Mouse (Mus musculus): Measurements from ENCODE around the gene Gm10642. TPM values are rescaled to one million over a fixed set of nuclear protein-coding genes. Genes with fewer than 3 reads are reported as not detected.

The Gm10642 gene
- polyA plus RNA-seq, 1 experiment = 1.5 TPM

GRCm38 (mm10) chr9:70671772-70672579 is 15.9 kb downstream of the Gm10642 start:
- H3K4me1 ChIP-seq (ENCODE audit: control insufficient read depth, insufficient read depth, insufficient read length) = peaks cover 12% of the 10 kb centered on the region; the same call in 1 of the 2 replicates
- peak; percentile 24 to 64 for DNase-seq (ENCODE audit: low read depth in 1 of 2, low spot score in 2 of 2)
- WGBS = 8% methylated on average over 10 of the region's 10 CpGs
- no peak overlapping the region; the same call in 1 of the 2 replicates for H3K4me3 ChIP-seq (ENCODE audit: extremely low read depth, insufficient read depth, insufficient read length)
- no peaks in the 10 kb centered on the region for H3K27me3 ChIP-seq (ENCODE audit: control insufficient read depth, insufficient read depth, low read length)
- H3K36me3 ChIP-seq (ENCODE audit: control insufficient read depth, insufficient read depth, low read length) = no peaks in the 10 kb centered on the region
- TF ChIP-seq CTCF (IDR thresholded peaks at IDR 0.05; ENCODE audit: extremely low read depth, insufficient read depth, insufficient read length, insufficient replicate concordance) (no peak), POLR2A (IDR thresholded peaks at IDR 0.05; ENCODE audit: low read depth, low read length) (no peak; the same call in 1 of the 2 replicates)
- H3K27ac ChIP-seq (ENCODE audit: insufficient read depth, low read length) = peak overlapping the region; percentile 55

GRCm38 (mm10) chr9:70673656-70674055 is 17.6 kb downstream of the Gm10642 start:
- Histone ChIP-seq H3K4me3 (ENCODE audit: extremely low read depth, insufficient read depth, insufficient read length) (no peak overlapping the region), H3K27me3 (ENCODE audit: control insufficient read depth, insufficient read depth, low read length) (no peaks in the 10 kb centered on the region), H3K27ac (ENCODE audit: insufficient read depth, low read length) (no peak overlapping the region), H3K36me3 (ENCODE audit: control insufficient read depth, insufficient read depth, low read length) (no peaks in the 10 kb centered on the region), H3K4me1 (ENCODE audit: control insufficient read depth, insufficient read depth, insufficient read length) (peaks cover 12% of the 10 kb centered on the region; the same call in 1 of the 2 replicates)
- TF ChIP-seq CTCF (IDR thresholded peaks at IDR 0.05; ENCODE audit: extremely low read depth, insufficient read depth, insufficient read length, insufficient replicate concordance) (no peak), POLR2A (IDR thresholded peaks at IDR 0.05; ENCODE audit: low read depth, low read length) (no peak)
- 94% methylated on average over 4 of the region's 4 CpGs for WGBS
- DNase-seq (ENCODE audit: low read depth in 1 of 2, low spot score in 2 of 2) = no peak

- H3K4me1 ChIP-seq (ENCODE audit: control insufficient read depth, insufficient read depth, insufficient read length) = peaks cover 12% of the 10 kb centered on the region; the same call in 1 of the 2 replicates
Measured at GRCm38 (mm10) chr9:70675117-70675516, 19.1 kb downstream of the Gm10642 start.

GRCm38 (mm10) chr9:70675961-70676360 is 19.9 kb downstream of the Gm10642 start:
- TF ChIP-seq POLR2A (IDR thresholded peaks at IDR 0.05; ENCODE audit: low read depth, low read length) (no peak), CTCF (IDR thresholded peaks at IDR 0.05; ENCODE audit: extremely low read depth, insufficient read depth, insufficient read length, insufficient replicate concordance) (no peak)
- Histone ChIP-seq H3K27me3 (ENCODE audit: control insufficient read depth, insufficient read depth, low read length) (no peaks in the 10 kb centered on the region), H3K36me3 (ENCODE audit: control insufficient read depth, insufficient read depth, low read length) (no peaks in the 10 kb centered on the region), H3K27ac (ENCODE audit: insufficient read depth, low read length) (no peak overlapping the region), H3K4me1 (ENCODE audit: control insufficient read depth, insufficient read depth, insufficient read length) (peaks cover 12% of the 10 kb centered on the region; the same call in 1 of the 2 replicates), H3K4me3 (ENCODE audit: extremely low read depth, insufficient read depth, insufficient read length) (no peak overlapping the region)
- 88% methylated on average over 5 of the region's 5 CpGs for WGBS
- DNase-seq (ENCODE audit: low read depth in 1 of 2, low spot score in 2 of 2) = no peak

More at GRCm38 (mm10) chr9:70675117-70675516, 19.1 kb downstream of the Gm10642 start:
- TF ChIP-seq CTCF (IDR thresholded peaks at IDR 0.05; ENCODE audit: extremely low read depth, insufficient read depth, insufficient read length, insufficient replicate concordance) (no peak), POLR2A (IDR thresholded peaks at IDR 0.05; ENCODE audit: low read depth, low read length) (no peak)
- H3K4me3 ChIP-seq (ENCODE audit: extremely low read depth, insufficient read depth, insufficient read length) = no peak overlapping the region
- H3K36me3 ChIP-seq (ENCODE audit: control insufficient read depth, insufficient read depth, low read length) = no peaks in the 10 kb centered on the region
- WGBS = 94% methylated on average over 4 of the region's 4 CpGs
- no peak for DNase-seq (ENCODE audit: low read depth in 1 of 2, low spot score in 2 of 2)
- H3K27ac ChIP-seq (ENCODE audit: insufficient read depth, low read length) = no peak overlapping the region
- H3K27me3 ChIP-seq (ENCODE audit: control insufficient read depth, insufficient read depth, low read length) = no peaks in the 10 kb centered on the region

GRCm38 (mm10) chr9:70678682-70679131 is 22.7 kb downstream of the Gm10642 start, which contains the start of gene Adam10:
Gene Adam10 (plus strand): TSS chr9:70678997.
- peak within 1 kb of the TSS; percentile 95 for H3K27ac ChIP-seq (ENCODE audit: insufficient read depth, low read length)
- TF ChIP-seq CTCF (IDR thresholded peaks at IDR 0.05; ENCODE audit: extremely low read depth, insufficient read depth, insufficient read length, insufficient replicate concordance) (no peak), POLR2A (IDR thresholded peaks at IDR 0.05; ENCODE audit: low read depth, low read length) (peak; percentile 89)
- under 1% methylated on average over 42 of the region's 48 CpGs for WGBS
- H3K27me3 ChIP-seq (ENCODE audit: control insufficient read depth, insufficient read depth, low read length) = no peaks in the 10 kb centered on the region
- peak within 1 kb of the TSS; percentile 88 for H3K4me3 ChIP-seq (ENCODE audit: extremely low read depth, insufficient read depth, insufficient read length)
- H3K36me3 ChIP-seq (ENCODE audit: control insufficient read depth, insufficient read depth, low read length) = no peaks in the 10 kb centered on the region
- 0 out of 2 replicates have a peak, but pooled peaks cover 2% of the 10 kb centered on the region for H3K4me1 ChIP-seq (ENCODE audit: control insufficient read depth, insufficient read depth, insufficient read length)
- peak; percentile 95 to 99 for DNase-seq (ENCODE audit: low read depth in 1 of 2, low spot score in 2 of 2)

- 0 out of 2 replicates have a peak, but pooled peaks cover 2% of the 10 kb centered on the region for H3K4me1 ChIP-seq (ENCODE audit: control insufficient read depth, insufficient read depth, insufficient read length)
- no peaks in the 10 kb centered on the region for H3K36me3 ChIP-seq (ENCODE audit: control insufficient read depth, insufficient read depth, low read length)
- peak in 1 of 2 experiments; percentile 46 for DNase-seq (ENCODE audit: low read depth in 1 of 2, low spot score in 2 of 2)
- H3K27ac ChIP-seq (ENCODE audit: insufficient read depth, low read length) = peak overlapping the region; percentile 95
- TF ChIP-seq POLR2A (IDR thresholded peaks at IDR 0.05; ENCODE audit: low read depth, low read length) (no peak), CTCF (IDR thresholded peaks at IDR 0.05; ENCODE audit: extremely low read depth, insufficient read depth, insufficient read length, insufficient replicate concordance) (no peak)
- peak overlapping the region; percentile 88 for H3K4me3 ChIP-seq (ENCODE audit: extremely low read depth, insufficient read depth, insufficient read length)
- H3K27me3 ChIP-seq (ENCODE audit: control insufficient read depth, insufficient read depth, low read length) = no peaks in the 10 kb centered on the region
- under 1% methylated on average over 95 of the region's 103 CpGs for WGBS
Measured at GRCm38 (mm10) chr9:70679132-70680091, 23.4 kb downstream of the Gm10642 start.
